Mouse (Mus musculus): ENCODE measurements around the gene Zfp708. TPM values are rescaled to one million over a fixed set of nuclear protein-coding genes. Genes with fewer than 3 reads are reported as not detected.
"Not testable (repeated sequence)": the region's sequence is repeated elsewhere in the genome, so short reads cannot be mapped to it uniquely, and the experiment has no call there.

Gene Zfp708
- 1 to 10 TPM; 2.2 to 2.7 (median 2.6) TPM for total RNA-seq (2022)

DNA sequence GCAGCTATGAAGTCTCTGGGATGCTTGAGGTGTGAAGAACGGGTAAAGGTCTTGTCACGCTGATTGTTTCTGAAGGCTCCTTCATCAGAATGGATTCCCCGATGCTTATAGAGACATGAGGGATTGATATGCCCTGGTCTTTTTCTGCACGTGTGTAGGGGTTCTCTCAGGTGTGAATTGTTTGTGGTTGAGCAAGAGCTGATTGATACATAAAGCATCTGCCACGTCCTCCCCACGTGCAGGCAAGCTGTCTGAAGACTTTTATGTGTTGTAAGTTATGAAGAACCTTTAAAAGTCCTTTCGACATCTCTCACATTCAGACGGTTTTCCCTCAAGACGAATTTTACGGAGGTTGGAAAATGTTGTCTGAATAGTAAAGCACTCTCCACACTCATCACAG is at the start of gene Zfp708:
Gene Zfp708 (minus strand): TSS at position 101 of the 400 bp plus-strand sequence.
- DNase-seq (ENCODE audit: low spot score in 2 of 2), result no peak

DNA sequence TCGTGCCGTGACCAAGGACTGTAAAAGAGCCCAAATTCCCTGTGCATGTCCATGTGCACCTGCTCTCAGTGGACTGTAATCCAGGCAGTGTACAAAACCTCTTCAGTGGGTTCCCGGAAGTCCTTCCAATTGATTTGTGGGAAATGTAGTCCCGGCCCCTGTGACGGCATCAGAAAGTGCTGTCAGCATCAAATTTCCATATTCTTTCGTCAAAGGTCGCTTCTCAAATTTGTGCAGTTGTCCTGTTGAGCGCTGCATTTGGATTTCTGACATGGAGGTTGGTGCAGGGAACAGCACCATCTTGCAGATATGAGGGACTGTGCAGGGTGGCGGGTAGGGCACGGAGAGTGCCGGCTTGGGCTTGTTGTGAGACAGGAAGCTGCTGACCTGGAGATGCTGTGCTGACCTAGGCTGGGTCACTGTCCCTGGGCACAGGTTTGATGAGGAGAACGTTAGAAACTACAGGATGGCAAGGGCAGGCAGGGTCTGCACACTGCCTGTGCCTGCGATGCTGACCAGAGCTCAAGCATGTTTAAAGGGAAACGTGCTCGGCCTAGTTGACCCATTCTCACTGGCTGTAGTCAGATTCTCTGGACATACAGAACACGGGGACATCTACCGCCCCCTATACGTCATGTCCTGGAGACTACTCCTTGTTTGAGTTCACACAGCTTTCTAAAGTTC is 30.4 kb upstream of the Zfp708 start:
- DNase-seq (ENCODE audit: low spot score in 2 of 2), result peak; percentile 88

DNA sequence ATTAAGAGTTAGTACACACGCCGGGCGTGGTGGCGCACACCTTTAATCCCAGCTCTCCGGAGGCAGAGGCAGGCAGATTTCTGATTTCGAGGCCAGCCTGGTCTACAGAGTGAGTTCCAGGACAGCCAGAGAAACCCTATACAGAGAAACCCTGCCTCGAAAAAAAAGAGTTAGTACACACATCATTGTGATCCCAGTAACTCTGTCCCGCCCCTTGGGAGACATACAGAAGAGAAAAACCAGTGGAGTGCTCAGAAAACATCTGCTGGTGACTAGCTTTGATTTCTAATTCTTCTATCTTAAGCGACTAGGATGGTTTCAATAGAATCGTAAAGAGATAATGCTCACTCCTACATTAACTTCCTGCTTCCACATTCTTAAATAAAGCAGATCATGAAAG is 29.7 kb upstream of the Zfp708 start:
- DNase-seq (ENCODE audit: low spot score in 2 of 2), result not testable (repeated sequence)

DNA sequence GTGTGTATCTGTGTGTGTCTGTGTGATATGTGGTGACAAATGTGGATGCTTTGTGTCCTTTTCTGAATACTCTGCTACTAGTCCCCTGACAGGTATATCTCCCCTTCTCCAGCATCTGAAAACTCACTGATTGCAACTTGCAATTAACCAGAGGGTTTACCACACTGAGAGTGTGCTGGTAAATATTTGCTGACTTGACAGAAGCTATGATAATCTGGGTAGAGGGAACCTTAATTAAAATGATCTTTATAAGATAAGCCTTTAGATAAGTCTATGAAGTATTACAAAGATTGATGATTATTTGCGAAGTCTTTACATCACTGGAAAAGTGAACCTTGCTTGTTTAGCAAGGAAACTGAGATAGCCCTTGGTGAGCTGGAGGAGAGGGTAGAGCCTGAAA is 26.7 kb upstream of the Zfp708 start:
- DNase-seq (ENCODE audit: low spot score in 2 of 2), result no peak

DNA sequence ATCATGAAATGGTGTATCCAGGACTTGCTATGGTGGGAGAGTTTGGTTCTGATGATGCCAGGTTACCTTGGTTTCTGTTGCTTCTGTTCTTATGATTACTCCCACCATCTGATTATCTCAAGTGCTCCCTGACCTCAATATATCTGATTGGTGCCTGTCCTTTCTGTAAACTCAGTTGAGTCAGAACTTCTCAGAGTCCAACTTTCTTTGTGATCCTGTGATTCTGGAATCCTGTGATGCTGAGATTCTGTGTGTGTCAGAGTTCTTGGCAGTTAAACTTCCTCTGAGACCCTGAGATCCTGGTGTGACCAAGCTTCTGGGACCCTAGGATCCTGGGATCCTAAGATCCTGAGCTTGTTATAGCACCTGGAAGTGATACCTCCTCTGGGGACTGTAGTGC is 23.6 kb upstream of the Zfp708 start, which contains the start of gene Zfp759:
Gene Zfp759 (plus strand): TSS at position 301 of the 400 bp plus-strand sequence.
- not testable (repeated sequence) for DNase-seq (ENCODE audit: low spot score in 2 of 2)

DNA sequence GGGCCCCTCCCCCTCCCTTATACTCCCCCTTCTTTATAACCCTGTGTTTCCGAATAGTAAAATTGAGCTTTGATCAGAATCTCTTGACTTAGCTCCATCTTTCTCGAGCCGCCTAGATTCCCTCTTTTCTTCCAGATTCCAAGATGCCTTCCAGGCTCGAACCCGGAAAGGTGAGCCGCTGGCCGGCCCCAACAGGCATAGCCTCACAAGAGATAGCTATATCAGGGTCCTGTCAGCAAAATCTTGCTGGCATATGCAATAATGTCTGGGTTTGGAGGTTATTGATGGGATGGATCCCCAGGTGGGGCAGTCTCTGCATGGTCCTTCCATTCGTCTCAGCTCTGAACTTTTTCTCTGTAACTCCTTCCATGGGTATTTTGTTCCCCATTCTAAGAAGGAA is 18.4 kb upstream of the Zfp708 start, which contains the start of gene Rslcan18:
Gene Rslcan18 (minus strand): TSS at position 101 of the 400 bp plus-strand sequence.
- not testable (repeated sequence) for DNase-seq (ENCODE audit: low spot score in 2 of 2)

DNA sequence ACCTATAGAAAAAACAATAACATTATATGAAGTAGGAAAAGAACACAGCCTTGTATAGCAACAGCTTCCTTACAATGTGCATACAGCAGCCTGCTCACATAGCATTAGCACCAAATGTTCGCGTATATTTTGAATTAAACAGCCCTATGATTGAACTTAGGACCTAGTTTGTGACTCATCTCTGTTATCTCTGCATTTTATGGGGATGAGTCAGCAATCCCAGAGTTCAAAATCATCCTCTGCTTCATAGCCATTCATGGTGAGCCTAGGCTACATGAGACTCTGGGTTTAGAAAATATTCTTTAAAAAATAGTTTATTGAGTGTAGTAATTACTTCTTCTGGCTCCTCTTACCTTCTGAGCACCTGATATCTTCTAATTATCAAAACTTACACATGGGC is 15.5 kb upstream of the Zfp708 start:
- DNase-seq (ENCODE audit: low spot score in 2 of 2), result no peak

DNA sequence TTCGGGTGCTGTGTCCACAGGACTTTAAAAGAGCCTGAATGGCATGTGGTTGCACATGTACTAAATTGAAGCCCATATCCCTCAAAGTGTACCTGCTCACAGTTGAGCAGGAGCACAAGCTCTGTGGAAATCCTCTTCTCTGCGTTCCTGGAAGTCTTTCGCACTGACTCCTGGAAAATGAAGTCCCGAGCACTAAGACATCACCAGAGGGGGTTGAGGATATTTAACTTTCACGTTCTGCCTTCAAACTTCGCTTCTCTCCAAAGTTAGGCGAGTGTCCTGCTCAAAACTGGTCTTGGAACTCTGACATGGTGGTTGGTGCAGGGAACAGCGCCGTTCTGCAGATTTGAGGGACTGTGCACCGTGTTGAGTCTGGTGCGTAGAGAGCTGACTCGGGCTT is 14.3 kb upstream of the Zfp708 start:
- DNase-seq (ENCODE audit: low spot score in 2 of 2), result peak in 1 of 2 experiments; percentile 8

DNA sequence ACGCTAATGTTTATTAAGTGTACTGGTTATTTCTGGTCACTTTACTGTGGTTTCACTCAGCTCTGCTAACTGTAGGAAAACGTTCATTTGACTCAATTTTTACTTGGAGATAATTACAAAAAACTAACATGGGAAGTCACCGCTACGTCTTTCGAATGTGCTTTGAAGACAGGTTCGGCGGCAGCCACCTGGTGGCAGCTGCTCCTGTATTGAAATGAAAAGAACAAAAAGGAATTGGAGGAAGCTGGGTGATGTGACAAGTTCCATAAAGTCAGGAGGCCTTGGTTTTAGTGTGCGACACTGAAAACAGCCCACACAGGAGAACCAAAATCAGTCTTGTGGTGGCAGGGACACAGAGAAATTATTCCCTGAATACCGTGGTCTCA is 11.0 kb upstream of the Zfp708 start:
- DNase-seq (ENCODE audit: low spot score in 2 of 2), result no peak

DNA sequence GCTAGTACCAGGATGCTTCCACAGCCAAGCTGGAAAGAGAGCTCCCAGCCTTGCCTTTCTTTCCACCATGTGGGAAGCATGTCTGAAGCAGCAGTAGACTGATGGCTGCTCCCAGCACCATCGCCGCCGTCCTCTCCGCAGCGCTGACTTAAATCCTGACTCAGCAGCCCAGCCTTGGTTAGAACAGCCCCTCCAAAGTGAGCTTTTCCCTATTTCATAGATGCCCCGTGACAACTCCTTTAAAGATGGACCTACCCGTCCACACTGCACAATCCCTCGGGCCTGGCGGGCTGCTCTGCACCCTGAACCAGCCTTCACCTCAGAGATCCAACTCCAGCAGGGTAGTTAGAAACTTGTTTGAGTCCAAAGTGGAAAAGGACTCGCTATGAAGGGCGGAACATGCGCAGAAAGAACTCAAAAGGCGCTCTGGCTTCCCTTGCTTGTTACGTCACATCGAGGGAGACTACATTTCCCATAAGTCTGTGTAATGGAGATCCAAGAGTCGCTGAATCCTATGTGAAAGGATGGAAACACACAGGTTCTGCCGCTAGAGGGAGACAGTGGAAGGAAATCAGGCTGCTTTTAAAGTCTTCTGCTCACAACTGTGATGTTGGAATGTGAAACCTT is 10.5 kb upstream of the Zfp708 start, which contains the start of gene Gm28557:
Gene Gm28557 (minus strand): TSS at position 411 of the 627 bp plus-strand sequence.
- peak; percentile 96 for DNase-seq (ENCODE audit: low spot score in 2 of 2)

DNA sequence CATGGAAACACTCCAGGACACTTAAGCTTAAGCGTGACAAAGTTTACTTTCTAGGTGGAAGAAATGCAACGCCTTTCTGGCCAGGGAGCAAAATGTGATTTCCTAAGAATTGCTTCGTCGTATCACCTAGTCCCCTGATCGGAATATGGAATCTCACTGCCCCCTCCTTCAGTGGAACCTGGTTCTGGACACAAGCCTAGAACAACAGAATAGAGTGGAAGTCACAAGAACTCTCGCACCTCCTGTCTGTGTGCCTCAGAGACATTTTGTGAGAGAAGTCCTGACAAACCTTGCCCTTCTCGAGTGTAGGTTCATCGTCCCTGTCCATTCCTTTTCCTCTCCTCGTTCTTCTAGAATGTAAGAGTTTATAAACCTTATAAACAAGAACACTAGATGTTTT is 9.9 kb upstream of the Zfp708 start:
- DNase-seq (ENCODE audit: low spot score in 2 of 2), result no peak

DNA sequence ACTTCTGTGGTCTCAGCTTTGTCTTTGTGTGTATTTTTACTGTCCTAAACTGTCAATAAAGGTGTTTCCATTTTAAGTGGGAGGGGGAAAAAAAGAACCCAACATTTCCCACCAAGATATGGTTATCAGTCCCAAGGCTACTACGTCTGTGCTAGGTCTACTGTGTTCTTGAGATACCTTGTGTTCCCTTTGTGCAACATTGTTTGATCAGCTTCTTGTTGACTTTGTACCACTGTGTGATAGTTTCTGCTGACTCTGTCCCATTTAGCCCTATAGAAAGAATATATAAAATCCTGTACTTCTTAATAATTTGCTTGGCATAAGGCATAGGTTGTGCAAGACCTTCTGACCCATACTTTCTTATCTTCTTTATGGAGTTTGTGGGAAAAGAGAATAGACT is 7.6 kb downstream of the Zfp708 start:
- no peak for DNase-seq (ENCODE audit: low spot score in 2 of 2)

DNA sequence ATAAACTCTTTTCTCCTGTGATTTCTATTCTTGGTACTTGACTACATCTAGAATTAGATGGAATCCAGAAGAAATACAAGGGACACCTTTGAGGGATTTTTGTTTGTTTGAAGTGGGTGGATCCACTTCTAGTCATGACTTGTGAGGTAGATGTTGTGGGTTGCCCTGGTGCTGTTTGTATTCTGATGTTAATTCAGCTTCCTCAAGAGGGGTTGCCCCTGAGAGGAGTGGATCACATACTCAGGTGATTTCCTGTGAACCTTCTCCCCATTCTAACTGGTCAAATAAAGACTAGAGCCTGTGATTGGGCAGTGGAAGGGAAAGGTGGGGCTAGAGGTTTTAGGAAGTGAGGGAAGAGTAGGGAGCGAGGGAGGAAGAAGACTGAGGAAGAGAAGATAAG is 15.8 kb downstream of the Zfp708 start:
- DNase-seq (ENCODE audit: low spot score in 2 of 2), result no peak

DNA sequence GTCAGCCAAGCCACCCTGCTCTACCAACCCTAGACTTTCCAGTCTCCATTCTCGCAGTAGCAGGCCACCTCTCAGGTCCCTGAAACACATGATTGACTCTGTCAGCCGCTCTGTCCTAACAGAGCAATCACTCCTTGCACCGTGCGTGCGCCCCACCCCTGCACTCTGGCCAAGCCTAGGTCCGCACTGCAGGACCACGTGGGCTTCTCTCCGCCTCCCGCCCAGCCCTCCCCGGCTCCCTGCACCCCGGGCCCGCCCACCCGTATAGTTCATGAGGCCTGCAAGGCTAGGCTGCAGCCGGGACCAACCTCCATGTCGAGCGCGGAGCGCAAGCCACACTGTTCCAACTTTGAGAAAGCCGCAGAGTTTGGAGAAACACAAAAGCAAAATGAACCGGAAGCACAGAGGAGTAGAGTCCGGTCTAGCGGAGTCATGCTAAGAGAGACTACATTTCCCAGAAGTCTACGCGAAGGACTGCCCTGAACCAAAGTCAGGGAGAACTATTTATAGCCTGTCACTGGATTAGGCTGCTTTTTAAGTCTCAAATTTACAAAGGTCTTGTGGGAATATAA is 16.5 kb downstream of the Zfp708 start:
- peak; percentile 65 to 75 for DNase-seq (ENCODE audit: low spot score in 2 of 2)

DNA sequence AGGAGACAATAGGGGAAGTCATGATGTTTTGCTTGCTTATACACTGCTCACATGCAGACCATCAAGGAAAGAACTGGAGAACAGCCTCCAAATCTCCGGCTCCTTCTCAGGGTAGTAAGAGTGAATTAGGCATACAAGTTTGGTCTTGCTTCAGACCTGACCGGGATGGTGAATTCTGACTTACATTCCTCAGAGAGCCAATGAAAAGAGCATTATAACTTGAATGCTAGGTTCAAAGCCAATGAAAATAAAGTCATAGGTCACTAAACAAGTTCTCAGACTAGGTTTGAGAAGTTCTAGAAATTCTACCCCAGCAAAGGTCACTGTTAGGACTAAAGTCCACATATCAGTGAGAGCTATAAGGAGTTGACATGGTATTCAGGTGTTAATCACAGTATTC is 20.5 kb downstream of the Zfp708 start:
- no peak for DNase-seq (ENCODE audit: low spot score in 2 of 2)

DNA sequence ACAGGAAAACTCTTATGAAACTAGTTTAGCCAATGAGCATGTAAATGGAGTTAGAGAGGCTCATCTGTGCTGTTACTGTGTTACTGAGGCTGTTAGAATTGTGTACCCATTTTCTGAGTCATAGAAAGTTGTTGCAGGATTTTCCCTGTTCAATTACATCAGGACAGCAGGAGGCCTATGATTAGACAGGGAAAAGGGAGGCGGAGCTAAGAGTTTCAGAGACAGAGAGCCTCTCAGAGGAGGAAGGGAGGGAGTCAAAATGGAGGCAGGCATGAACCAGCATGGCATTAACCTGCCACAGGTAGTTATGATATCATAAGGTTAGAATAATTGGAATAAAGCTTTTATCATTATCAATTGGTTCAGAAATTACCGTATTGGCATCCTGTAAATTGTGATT is 25.0 kb downstream of the Zfp708 start:
- DNase-seq (ENCODE audit: low spot score in 2 of 2), result no peak

DNA sequence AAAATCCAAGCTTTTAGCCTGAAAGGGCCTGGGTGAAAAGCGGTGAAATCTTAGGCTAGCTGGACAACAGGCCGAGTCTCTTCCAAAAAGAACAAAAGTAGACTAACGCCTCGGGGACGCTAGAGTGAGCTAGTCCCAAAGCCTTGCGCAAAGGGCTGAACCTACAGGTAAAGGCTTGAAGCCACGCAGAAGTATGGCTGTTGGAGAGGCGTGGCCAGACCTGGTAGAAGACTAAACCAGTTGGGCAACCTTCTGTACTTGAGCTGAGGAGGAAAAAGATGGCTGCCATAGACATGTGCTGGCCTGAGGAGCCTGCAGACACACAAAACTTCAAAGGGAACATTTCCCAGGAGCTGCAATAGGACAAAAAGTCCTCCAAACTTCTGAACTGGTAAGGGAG is 32.4 kb downstream of the Zfp708 start:
- DNase-seq (ENCODE audit: low spot score in 2 of 2), result no peak

DNA sequence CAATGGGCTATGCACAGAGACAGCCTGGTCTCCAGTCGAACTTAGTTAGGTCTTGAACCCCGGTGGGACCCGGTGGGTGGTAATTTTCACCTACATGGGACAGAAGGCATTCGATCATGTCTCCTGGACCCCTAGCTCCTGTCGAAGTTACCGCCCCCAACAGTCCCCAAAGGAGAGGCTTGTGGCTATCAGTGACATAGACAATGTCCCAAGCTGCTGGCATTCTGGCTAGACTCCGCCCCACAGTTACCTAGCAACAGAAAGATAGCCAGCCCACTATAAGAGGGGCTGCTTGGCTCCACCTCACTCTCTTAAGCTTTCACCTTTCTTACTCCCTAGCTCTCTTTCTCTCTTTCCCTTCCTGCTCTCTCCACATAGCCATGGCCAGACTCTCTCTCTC is 35.3 kb downstream of the Zfp708 start:
- no peak for DNase-seq (ENCODE audit: low spot score in 2 of 2)

DNA sequence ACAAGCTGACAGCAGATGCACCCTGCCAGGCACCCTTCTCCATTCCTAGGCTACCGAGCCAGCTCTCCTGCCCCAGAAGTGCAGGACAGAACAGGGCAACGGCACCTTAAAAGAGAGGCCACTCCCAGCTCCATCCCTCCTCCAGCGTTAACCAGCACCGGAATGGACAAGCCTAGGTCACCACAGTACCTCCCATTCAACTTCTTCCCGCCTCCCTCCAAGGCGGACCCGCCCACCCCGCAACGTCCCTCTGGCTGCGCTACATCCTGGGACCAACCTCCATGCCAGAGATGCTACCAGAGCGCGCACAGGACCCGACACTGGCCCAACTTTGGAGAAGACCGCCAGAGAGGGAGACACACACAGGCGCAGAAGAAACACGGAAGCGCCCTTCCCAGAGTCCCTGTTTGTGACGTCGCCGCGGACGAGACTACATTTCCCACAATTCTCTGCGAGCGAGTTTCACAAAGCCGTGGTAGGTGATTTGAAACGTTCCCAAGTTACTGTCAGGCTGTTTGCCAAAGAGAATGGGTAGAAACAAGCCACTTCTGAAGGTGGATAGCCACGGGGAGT is 36.9 kb downstream of the Zfp708 start, which contains the start of gene Zfp712:
Gene Zfp712 (minus strand): TSS at position 385 of the 573 bp plus-strand sequence.
- DNase-seq (ENCODE audit: low spot score in 2 of 2), result peak; percentile 92 to 93

DNA sequence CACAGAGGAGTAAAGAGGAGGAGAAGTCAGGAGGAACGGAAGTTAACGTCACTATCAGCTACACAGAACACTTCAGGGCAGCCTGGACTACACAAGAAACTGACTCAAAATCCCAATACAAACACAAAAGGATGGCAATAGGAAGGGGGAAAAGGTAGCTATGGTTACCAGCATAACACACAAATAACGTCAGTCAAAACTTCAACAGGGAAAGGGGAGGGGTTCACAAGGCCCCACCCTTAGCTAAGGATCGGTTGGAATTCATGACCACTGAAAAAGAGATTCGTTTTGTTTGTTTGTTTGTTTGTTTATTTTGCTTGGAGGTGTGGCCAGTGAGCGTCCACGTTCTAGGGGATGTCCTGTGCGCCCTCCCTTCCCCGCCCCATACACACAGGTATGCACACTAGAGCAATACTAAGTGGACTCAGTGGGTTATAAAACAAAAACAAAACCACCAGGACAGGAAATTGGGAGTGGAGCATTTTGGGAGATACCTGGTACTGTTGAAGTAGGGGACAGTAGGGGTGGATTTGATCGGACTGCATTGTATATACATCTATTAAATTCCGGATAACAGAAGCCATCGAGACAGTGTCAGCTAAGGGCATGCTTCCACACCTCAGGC is 37.5 kb downstream of the Zfp708 start:
- DNase-seq (ENCODE audit: low spot score in 2 of 2), result no peak

All from layer of hippocampus, adult 8-10 months (tissue).